Mouse (Mus musculus) liver, embryonic 14.5 days (tissue): Measurements from ENCODE around the gene Lyg2.

ENCODE experiments used
- CTCF ChIP-seq: IDR thresholded peaks from 2 replicates; pipeline ENCODE4 v1.5.1; 2016; ENCODE audit warnings: antibody characterized with exemption, low read depth, control low read depth
- EP300 ChIP-seq: IDR thresholded peaks from 2 replicates; pipeline ENCODE4 v1.6.1; 2016; ENCODE audit warnings: antibody characterized with exemption, low read depth

DNA sequence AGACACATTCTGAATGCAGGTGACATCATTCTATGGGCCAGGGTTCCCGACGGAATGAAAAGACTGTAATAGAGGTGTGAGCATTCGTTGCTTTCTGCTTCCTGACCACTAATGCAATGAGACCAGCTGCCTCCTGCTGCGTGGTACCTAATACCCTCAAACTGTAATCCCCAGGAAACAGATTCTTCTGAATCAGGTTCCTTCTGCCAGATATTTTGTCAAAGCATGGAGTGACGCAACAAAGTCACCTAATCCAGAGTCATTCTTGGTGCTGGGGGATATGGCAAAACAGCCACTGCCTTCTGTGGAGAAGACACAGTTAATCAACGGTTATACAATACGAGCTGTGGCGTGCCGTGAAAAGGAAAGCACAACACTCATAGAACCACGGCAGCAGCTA is 47.7 kb downstream of the Lyg2 start:
- TF ChIP-seq CTCF (no peak), EP300 (no peak)
